Mouse (Mus musculus) 3134 (cell line): ENCODE data around the gene Prrc2b.

Experiments used
- DNase-seq: peaks from one replicate; pipeline ENCODE4 v3.0.0-alpha.2; 2011; ENCODE audit warnings: low spot score; ENCODE audit not compliant: insufficient read length; ENCODE audit errors: extremely low read depth

The Prrc2b gene

GRCm38 (mm10) chr2:32220021-32220420 lies 69.1 kb downstream of the Prrc2b start:
- no peak for DNase-seq

- no peak for DNase-seq
Observed at GRCm38 (mm10) chr2:32220969-32221368, 70.1 kb downstream of the Prrc2b start.

GRCm38 (mm10) chr2:32221577-32221976 lies 70.7 kb downstream of the Prrc2b start:
- DNase-seq = no peak

- DNase-seq = no peak
Observed at GRCm38 (mm10) chr2:32222057-32222456, 71.2 kb downstream of the Prrc2b start.

GRCm38 (mm10) chr2:32235433-32235832 lies 84.6 kb downstream of the Prrc2b start:
- no peak for DNase-seq

GRCm38 (mm10) chr2:32235886-32236759 lies 85.2 kb downstream of the Prrc2b start, which contains the start of gene Pomt1:
Gene Pomt1 (plus strand): TSS chr2:32236590.
- DNase-seq = peak; percentile 93

- peak; percentile 60 for DNase-seq
Observed at GRCm38 (mm10) chr2:32236760-32237487, 86.0 kb downstream of the Prrc2b start.

- no peak for DNase-seq
Observed at GRCm38 (mm10) chr2:32237571-32237970, 86.7 kb downstream of the Prrc2b start.

- no peak for DNase-seq
Observed at GRCm38 (mm10) chr2:32238708-32239435, 88.0 kb downstream of the Prrc2b start.

- DNase-seq = no peak
Observed at GRCm38 (mm10) chr2:32240591-32240990, 89.7 kb downstream of the Prrc2b start.

- DNase-seq = no peak
Observed at GRCm38 (mm10) chr2:32242986-32243385, 92.1 kb downstream of the Prrc2b start.

GRCm38 (mm10) chr2:32246741-32247140 lies 95.9 kb downstream of the Prrc2b start:
- no peak for DNase-seq

- DNase-seq = no peak
Observed at GRCm38 (mm10) chr2:32248377-32249361, 97.8 kb downstream of the Prrc2b start.

- no peak for DNase-seq
Observed at GRCm38 (mm10) chr2:32251791-32252527, 101.1 kb downstream of the Prrc2b start.

- DNase-seq = no peak
Observed at GRCm38 (mm10) chr2:32252658-32253057, 101.8 kb downstream of the Prrc2b start.

- no peak for DNase-seq
Observed at GRCm38 (mm10) chr2:32253352-32253751, 102.5 kb downstream of the Prrc2b start.

- no peak for DNase-seq
Observed at GRCm38 (mm10) chr2:32254563-32254962, 103.7 kb downstream of the Prrc2b start.

- no peak for DNase-seq
Observed at GRCm38 (mm10) chr2:32256273-32256672, 105.4 kb downstream of the Prrc2b start.

GRCm38 (mm10) chr2:32258887-32259533 lies 108.1 kb downstream of the Prrc2b start:
- DNase-seq = no peak
